Mouse (Mus musculus) megakaryocyte-erythroid progenitor cell, adult 5-6 weeks (primary cell): ENCODE results near the gene Mrps18a. TPM values are rescaled to one million over a fixed set of nuclear protein-coding genes. Genes with fewer than 3 reads are reported as not detected.

Experiments used
- ATAC-seq: replicated peaks from 2 replicates; pipeline ENCODE4 v1.8.0; 2016; ENCODE audit warnings: mild to moderate bottlenecking, inconsistent platforms; ENCODE audit not compliant: severe bottlenecking, poor library complexity, low FRiP score, low TSS enrichment
- total RNA-seq, 2 experiments: library from RNA; stranded (forward) in 1 of 2; stranded (reverse) in 1 of 2; fragments of 200-1000, 215-1000 nt in 1 of 2; fragments of >200 nt in 1 of 2; fragmentation: Nextera tagmentation in 1 of 2; gene quantifications; 2 replicates each; pipeline ENCODE4 v1.2.3; 2014 to 2017

The Mrps18a gene
- total RNA-seq, 2 experiments from 2014 or later: 39.1 to 89.9 TPM

DNA sequence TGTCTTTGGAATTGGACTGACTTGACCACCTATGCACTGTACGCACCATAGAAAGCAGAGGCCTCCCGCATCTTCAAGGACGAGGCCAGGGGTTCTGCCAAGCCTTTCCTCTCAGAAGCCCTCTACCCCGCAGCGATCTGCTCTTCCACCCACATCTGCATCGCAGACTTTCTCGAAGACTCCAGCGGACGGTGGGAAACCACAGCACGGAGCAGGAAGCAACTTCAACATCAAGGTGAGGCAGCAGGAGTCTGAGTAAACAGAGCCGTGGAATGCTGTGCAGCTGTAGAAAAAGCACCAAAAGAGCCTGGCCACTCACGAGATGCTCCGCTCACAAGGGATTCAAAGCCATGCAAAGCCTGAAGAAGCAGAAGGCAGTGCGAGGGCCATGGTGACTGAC is 18.9 kb upstream of the Mrps18a start:
- ATAC-seq: no peak

- no peak for ATAC-seq
Observed at GRCm38 (mm10) chr17:46098525-46098924, 12.3 kb upstream of the Mrps18a start.

GRCm38 (mm10) chr17:46101906-46102305 is 8.9 kb upstream of the Mrps18a start:
- ATAC-seq: no peak

DNA sequence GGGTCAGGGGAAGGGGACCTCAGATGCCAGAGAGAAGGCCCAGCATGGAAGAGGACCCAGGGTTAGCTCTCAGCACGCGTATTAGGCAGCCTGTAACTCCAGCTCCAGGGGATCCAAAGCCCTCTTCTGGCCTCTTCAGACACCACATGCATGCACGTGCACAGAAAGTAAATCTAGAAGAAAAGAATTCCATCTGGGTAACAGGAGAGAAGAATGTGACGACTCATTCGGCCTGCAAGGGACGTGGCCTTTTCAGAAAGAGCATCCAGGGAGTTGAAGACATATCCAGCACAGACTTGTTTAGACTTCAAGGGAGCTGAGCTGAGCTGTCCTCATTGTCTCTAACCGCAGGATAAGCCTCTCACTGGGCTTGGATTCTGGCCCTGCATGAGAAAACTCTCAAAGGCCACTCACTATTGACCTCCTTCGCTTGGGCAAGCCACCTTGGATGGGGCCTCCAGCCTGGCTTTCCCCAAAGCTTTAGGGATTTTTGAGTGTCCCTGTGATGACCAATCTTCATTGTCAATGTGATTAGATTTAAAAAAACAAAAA is 8.1 kb upstream of the Mrps18a start:
- no peak for ATAC-seq

DNA sequence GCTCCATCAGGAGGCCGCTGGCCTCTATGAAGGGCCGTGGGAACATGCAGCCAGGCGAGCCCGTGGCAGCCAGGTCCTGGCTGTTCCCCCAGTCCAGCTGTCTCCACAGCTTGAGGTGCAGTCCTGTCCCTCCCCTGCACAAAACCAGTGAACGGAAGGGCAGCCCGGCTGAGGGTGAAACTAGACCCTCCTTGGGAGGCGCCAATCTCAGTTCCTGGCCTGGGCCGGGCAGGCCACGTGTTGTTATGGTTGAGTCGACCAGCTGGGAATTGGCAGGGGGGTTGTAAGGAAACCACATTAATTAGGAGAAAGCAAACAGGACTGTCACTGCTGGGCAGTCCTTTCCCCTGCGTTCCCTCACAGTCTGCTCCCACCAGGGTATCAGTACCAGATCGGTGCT is 6.3 kb upstream of the Mrps18a start:
- ATAC-seq: no peak

- no peak for ATAC-seq
Observed at GRCm38 (mm10) chr17:46108286-46108685, 2.5 kb upstream of the Mrps18a start.

- no peak for ATAC-seq
Observed at GRCm38 (mm10) chr17:46115489-46115888, 4.7 kb downstream of the Mrps18a start.

DNA sequence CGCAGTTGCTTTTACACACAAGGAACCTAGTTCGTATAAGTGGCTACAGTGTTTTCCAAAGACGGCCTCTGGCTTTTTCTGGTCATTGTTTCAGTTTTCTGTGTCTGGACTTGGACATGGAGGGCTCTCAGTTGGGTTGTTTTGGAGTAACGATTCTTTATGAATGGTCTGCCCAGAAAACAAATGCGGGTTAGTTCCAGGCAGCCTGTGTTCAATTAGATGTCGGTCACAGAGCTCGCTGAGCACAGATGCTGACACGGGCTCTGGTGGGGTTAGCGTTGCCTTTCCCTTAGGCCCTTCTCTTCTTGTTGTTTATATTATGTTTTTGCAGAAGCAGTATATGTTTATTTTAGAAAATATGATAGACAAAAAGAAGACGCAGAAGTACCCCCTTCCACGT is 5.4 kb downstream of the Mrps18a start:
- no peak for ATAC-seq

- ATAC-seq: peak; percentile 58; the same call in 1 of the 2 replicates
Observed at GRCm38 (mm10) chr17:46116881-46117280, 6.1 kb downstream of the Mrps18a start.

GRCm38 (mm10) chr17:46117623-46118422 is 7.0 kb downstream of the Mrps18a start:
- no peak for ATAC-seq

DNA sequence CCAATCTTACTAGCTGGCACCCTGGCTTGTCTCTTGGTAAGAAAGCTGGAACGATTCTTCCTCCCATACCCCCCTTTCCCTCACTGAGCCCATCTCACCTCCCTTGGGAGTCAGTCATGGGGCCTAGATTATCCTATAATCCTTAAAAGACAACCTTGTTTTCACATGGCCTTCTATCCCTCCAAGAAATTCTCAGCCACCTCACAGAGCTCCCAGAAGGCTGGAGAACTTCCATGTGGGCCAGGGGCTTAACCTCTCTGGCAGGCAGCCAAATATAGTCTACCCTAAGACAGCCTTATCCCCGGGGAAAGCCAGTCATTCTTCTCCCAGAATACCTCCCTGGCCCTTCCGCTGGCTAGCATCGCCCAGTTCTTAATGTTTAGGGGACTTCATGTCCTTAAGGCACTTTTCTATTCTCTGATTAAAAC is 7.7 kb downstream of the Mrps18a start:
- ATAC-seq: no peak

DNA sequence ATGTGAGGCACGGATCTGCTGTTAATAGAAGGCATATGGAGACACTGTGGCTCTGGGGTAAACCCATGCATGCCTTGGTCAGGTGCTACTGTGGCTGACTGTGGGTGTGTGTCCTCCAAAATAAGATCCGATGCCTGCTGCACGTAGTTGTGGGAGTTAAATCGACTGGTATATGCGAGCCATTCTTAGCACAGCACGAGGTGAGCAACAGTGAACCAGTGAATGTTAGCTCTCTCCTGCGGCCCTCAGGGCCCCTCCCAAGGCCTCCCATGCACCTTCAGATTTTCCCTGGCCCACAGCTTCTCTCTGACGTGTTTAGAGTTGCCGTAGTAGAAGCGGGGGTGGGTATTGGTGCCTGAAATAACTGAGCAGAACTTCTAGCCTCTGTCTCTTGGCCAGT is 8.9 kb downstream of the Mrps18a start:
- no peak for ATAC-seq

DNA sequence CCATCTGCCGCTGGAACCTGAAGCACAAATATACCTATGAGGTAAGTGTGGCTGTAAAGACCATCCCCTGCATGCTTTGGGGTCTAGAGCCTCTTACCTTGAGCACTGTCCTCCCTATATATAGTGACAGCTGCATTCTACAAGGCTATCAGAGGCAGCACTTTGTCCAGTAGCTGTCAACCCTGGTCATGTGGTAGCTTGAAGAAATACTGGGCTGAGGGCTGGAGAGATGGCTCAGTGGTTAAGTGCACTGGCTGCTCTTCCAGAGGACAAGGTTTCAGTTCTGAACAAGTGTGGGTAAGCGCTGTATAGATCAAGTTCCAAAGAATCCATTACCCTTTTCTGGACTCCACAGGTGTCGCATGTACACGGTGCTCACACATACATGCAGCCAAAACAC is 12.0 kb downstream of the Mrps18a start:
- no peak for ATAC-seq

DNA sequence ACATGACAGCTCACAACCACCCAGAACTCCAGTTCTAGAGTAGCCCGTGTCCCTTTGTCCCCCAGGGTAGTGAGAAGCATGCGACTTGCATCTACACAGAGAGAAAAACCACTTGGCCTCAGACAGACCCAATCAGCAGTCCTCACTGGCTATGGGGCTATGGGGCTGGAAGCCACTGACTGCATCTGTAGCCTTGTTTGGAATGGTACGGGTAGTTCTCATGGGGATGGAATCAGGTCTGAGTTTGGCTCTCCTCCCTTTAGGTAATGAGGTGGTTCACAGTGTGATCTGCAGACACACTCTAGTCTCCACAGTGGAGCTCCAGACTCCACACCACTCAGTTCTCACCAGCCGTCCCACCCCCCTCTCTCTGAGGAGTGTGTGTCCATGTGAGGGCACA is 12.5 kb downstream of the Mrps18a start:
- no peak for ATAC-seq

GRCm38 (mm10) chr17:46123953-46124700 is 13.3 kb downstream of the Mrps18a start:
- ATAC-seq: no peak

- ATAC-seq: no peak
Observed at GRCm38 (mm10) chr17:46126608-46127007, 15.8 kb downstream of the Mrps18a start.

DNA sequence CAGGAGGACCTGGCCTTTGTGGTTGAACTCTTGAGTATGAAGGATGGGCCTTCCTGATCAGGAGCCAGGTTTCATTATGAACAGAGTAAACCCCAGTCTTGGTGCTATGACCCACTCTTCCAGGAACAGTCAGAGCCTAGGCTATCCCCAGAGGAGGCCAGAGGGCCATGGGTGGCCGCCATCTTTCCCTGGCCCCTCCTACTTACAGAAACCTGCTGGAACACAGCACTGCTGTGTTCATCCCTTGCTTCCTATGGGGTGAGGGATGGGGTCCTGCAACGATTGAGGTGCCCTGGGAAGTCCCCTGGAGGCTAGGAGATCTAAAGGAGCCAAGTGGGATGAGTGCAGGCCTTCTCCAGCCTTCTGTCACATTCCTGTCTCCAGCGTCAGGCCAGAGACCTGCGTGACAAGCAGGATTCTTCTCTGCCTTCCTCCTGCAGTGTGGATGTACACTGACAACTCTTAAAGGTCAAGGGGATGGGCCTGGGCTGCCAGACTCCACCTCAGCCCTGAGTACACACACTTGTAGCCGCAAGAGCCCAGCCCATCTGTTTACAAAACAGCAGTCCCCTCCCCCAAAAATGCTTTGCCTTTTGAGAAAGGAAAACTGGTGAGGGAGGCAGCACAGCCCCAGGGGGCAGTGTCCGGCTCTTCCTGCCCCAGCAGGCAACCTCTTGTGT is 17.2 kb downstream of the Mrps18a start:
- no peak for ATAC-seq

DNA sequence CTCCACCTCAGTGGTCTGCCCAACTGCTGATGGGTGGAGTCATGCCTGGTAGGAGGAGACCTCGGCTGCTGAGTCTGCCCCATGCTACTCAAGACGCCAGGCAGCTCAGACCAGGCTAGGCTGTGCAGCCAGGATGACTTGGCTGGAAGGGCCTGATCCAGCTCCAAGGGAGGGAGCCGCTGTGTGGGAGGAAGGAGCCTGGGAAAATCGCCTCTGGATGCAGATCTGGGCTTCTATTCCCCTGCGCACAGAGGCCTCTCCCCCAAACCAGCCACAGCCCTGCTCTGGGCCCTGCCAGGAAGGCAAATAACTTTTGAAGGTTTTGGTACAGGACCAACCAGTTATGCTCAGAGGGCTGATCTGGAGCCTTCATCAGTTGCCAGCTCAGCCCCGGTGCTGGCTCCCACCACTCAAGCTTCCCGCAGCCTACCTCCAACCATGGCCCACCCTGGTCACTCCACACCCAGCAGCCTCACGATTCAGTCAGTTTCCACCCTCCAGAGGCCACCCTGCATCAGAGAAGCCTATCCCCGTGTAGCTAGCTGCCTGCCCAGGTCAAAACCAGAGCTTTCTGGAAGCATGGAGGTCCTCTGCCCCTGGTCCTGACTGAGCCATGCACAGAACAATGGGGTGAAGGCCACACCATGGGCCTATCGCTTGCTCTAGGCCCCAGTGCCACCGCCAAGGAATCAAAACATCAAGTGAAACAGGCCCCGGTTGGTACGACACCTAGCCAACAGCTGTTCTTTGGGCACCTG is 19.1 kb downstream of the Mrps18a start:
- ATAC-seq: no peak

DNA sequence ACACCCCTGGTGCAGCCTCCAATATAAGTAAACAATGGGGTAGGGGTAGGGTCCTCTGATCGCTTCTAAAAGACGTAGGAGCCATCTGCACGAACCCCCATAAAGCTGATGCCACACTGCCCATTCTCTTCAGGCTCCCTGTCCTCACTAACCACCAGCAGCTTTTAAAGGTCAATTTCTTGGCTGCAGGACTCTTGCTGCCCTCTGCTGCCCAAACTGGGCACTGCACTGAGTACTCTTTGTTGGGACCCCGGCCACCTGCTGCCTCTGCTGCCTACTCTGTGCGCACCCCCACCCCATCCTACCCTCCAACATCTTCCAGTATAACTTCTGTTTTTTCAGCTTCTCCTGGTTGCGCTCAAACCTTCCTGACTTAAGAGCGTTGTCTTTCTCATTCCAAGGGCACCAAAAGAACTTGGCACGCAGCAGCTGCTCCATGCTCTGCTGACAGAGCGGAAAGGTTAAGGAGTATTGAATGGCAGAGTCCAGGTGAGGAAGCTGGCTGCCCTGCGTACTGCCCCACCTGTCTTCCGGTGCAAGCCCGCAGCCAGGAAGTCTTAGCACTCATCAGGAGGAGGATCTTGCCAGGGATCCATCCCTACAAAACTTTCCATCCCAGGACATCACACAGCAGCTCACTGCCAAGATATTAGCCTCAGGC is 21.4 kb downstream of the Mrps18a start:
- peak; percentile 55; the same call in 1 of the 2 replicates for ATAC-seq
